Mouse (Mus musculus): Measurements from ENCODE around the gene Timp4. TPM values are rescaled to one million over a fixed set of nuclear protein-coding genes. Genes with fewer than 3 reads are reported as not detected.
A peak's percentile ranks its signal among the peaks of the same experiment; 100 is the strongest.

Gene Timp4
- polyA plus RNA-seq, 1 experiment from 2014 or later: 0.05 TPM

GRCm38 (mm10) chr6:115268551-115269385, 16.8 kb upstream of the Timp4 start:
- H3K4me3 ChIP-seq (ENCODE audit: low read depth, low read length): no peak overlapping the region
- no peaks in the 10 kb centered on the region for H3K36me3 ChIP-seq (ENCODE audit: control insufficient read depth, insufficient read depth, low read length)
- H3K9me3 ChIP-seq (ENCODE audit: control insufficient read depth, low read length): no peaks in the 10 kb centered on the region
- no peak overlapping the region for H3K27ac ChIP-seq (ENCODE audit: low read depth, low read length)
- WGBS: 85% methylated on average over 10 of the region's 10 CpGs
- no peaks in the 10 kb centered on the region for H3K27me3 ChIP-seq (ENCODE audit: control insufficient read depth, insufficient read depth, low read length)
- no peak for DNase-seq (ENCODE audit: low spot score)
- H3K9ac ChIP-seq (ENCODE audit: low read length): no peak overlapping the region
- no peak for ATAC-seq (replicated peaks; ENCODE audit: low FRiP score)
- no peak overlapping the region for H3K4me2 ChIP-seq (ENCODE audit: low read depth, low read length, severe bottlenecking)
- no peaks in the 10 kb centered on the region for H3K4me1 ChIP-seq (replicated peaks; ENCODE audit: control insufficient read depth, insufficient read depth, low read length)

DNA sequence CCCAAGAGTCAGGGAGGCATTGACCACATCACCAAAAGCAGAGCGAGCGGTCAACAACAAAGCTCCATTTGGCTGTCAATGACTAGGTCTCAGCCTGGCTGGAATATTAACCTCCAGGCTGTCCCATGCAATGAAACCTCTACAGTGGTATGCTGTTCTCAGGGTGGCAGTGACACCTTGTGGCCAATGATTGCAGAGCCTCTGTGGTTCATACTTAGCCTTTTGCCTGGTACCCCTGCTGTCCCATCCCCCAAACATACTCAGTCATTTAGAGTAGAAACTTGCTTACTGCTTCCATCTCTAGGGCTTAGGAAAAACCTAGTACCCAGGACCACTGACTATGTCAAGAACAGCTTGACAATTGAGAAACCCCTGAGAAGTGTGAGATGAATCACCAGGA, 15.9 kb upstream of the Timp4 start:
- Histone ChIP-seq H3K4me1 (replicated peaks; ENCODE audit: control insufficient read depth, insufficient read depth, low read length) (no peaks in the 10 kb centered on the region), H3K27ac (ENCODE audit: low read depth, low read length) (no peak overlapping the region), H3K4me2 (ENCODE audit: low read depth, low read length, severe bottlenecking) (no peak overlapping the region), H3K9me3 (ENCODE audit: control insufficient read depth, low read length) (no peaks in the 10 kb centered on the region), H3K4me3 (ENCODE audit: low read depth, low read length) (no peak overlapping the region), H3K36me3 (ENCODE audit: control insufficient read depth, insufficient read depth, low read length) (no peaks in the 10 kb centered on the region), H3K27me3 (ENCODE audit: control insufficient read depth, insufficient read depth, low read length) (no peaks in the 10 kb centered on the region), H3K9ac (ENCODE audit: low read length) (no peak overlapping the region)
- WGBS: 67% methylated on average over 2 of the region's 2 CpGs
- ATAC-seq (replicated peaks; ENCODE audit: low FRiP score): 0 out of 2 replicates have a peak, but pooled peaks have one; percentile 44
- peak; percentile 74 for DNase-seq (ENCODE audit: low spot score)

GRCm38 (mm10) chr6:115266791-115267190, 14.8 kb upstream of the Timp4 start:
- ATAC-seq (replicated peaks; ENCODE audit: low FRiP score): no peak
- no peaks in the 10 kb centered on the region for H3K36me3 ChIP-seq (ENCODE audit: control insufficient read depth, insufficient read depth, low read length)

DNA sequence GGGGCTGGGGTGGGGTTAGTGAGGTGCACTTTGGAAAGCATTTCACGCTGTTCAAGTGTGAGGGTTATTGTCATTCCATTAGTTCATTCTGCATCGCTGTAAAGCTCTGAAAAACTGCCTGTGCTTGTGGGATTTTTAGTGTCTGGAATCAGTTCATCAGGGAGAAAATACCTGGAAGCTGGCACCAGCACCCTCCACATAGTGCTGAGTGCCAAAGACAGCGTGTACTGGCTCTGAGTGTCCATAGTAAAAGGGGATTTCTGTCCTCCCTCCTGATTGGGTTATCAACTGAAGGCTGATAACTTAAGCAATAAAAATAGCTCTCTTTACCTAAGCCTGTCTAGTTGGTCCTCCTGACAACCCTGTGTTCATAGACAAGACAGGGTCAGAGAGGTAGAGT, 8.5 kb upstream of the Timp4 start:
- 94% methylated on average over 3 of the region's 3 CpGs for WGBS
- ATAC-seq (replicated peaks; ENCODE audit: low FRiP score) (no peak), DNase-seq (ENCODE audit: low spot score) (no peak)
- Histone ChIP-seq H3K4me1 (replicated peaks; ENCODE audit: control insufficient read depth, insufficient read depth, low read length) (no peaks in the 10 kb centered on the region), H3K9me3 (ENCODE audit: control insufficient read depth, low read length) (no peaks in the 10 kb centered on the region), H3K9ac (ENCODE audit: low read length) (no peak overlapping the region), H3K4me2 (ENCODE audit: low read depth, low read length, severe bottlenecking) (no peak overlapping the region), H3K4me3 (ENCODE audit: low read depth, low read length) (no peak overlapping the region), H3K27ac (ENCODE audit: low read depth, low read length) (no peak overlapping the region), H3K36me3 (ENCODE audit: control insufficient read depth, insufficient read depth, low read length) (no peaks in the 10 kb centered on the region), H3K27me3 (ENCODE audit: control insufficient read depth, insufficient read depth, low read length) (no peaks in the 10 kb centered on the region)

More at GRCm38 (mm10) chr6:115266791-115267190, 14.8 kb upstream of the Timp4 start:
- no peak for DNase-seq (ENCODE audit: low spot score)
- Histone ChIP-seq H3K9ac (ENCODE audit: low read length) (no peak overlapping the region), H3K4me2 (ENCODE audit: low read depth, low read length, severe bottlenecking) (no peak overlapping the region), H3K27ac (ENCODE audit: low read depth, low read length) (no peak overlapping the region), H3K27me3 (ENCODE audit: control insufficient read depth, insufficient read depth, low read length) (no peaks in the 10 kb centered on the region), H3K9me3 (ENCODE audit: control insufficient read depth, low read length) (no peaks in the 10 kb centered on the region), H3K4me3 (ENCODE audit: low read depth, low read length) (no peak overlapping the region), H3K4me1 (replicated peaks; ENCODE audit: control insufficient read depth, insufficient read depth, low read length) (no peaks in the 10 kb centered on the region)
- 87% methylated on average over 5 of the region's 5 CpGs for WGBS

GRCm38 (mm10) chr6:115255171-115255570, 3.2 kb upstream of the Timp4 start:
- Histone ChIP-seq H3K36me3 (ENCODE audit: control insufficient read depth, insufficient read depth, low read length) (no peaks in the 10 kb centered on the region), H3K4me1 (replicated peaks; ENCODE audit: control insufficient read depth, insufficient read depth, low read length) (peaks cover 4% of the 10 kb centered on the region; the same call in 1 of the 2 replicates), H3K9ac (ENCODE audit: low read length) (no peak overlapping the region), H3K4me3 (ENCODE audit: low read depth, low read length) (no peak overlapping the region), H3K27me3 (ENCODE audit: control insufficient read depth, insufficient read depth, low read length) (peaks cover 2% of the 10 kb centered on the region; the same call in 1 of the 2 replicates), H3K9me3 (ENCODE audit: control insufficient read depth, low read length) (no peaks in the 10 kb centered on the region), H3K27ac (ENCODE audit: low read depth, low read length) (no peak overlapping the region), H3K4me2 (ENCODE audit: low read depth, low read length, severe bottlenecking) (no peak overlapping the region)
- ATAC-seq (replicated peaks; ENCODE audit: low FRiP score): no peak
- no peak for DNase-seq (ENCODE audit: low spot score)
- WGBS: 89% methylated on average over 3 of the region's 3 CpGs

GRCm38 (mm10) chr6:115251531-115251985, 447 bp downstream of the Timp4 start:
- ATAC-seq (replicated peaks; ENCODE audit: low FRiP score) (no peak), DNase-seq (ENCODE audit: low spot score) (no peak)
- Histone ChIP-seq H3K36me3 (ENCODE audit: control insufficient read depth, insufficient read depth, low read length) (no peaks in the 10 kb centered on the region), H3K4me3 (ENCODE audit: low read depth, low read length) (no peak overlapping the region), H3K4me1 (replicated peaks; ENCODE audit: control insufficient read depth, insufficient read depth, low read length) (peaks cover 4% of the 10 kb centered on the region; the same call in 1 of the 2 replicates), H3K9me3 (ENCODE audit: control insufficient read depth, low read length) (no peaks in the 10 kb centered on the region), H3K27me3 (ENCODE audit: control insufficient read depth, insufficient read depth, low read length) (peaks cover 2% of the 10 kb centered on the region; the same call in 1 of the 2 replicates), H3K27ac (ENCODE audit: low read depth, low read length) (no peak overlapping the region), H3K4me2 (ENCODE audit: low read depth, low read length, severe bottlenecking) (0 out of 2 replicates have a peak overlapping the region, but pooled peaks have one; percentile 5), H3K9ac (ENCODE audit: low read length) (no peak overlapping the region)
- WGBS: 5% methylated on average over 13 of the region's 13 CpGs

GRCm38 (mm10) chr6:115245500-115246058, 6.4 kb downstream of the Timp4 start:
- DNase-seq (ENCODE audit: low spot score): no peak
- Histone ChIP-seq H3K4me3 (ENCODE audit: low read depth, low read length) (no peak overlapping the region), H3K9ac (ENCODE audit: low read length) (no peak overlapping the region), H3K27ac (ENCODE audit: low read depth, low read length) (no peak overlapping the region), H3K9me3 (ENCODE audit: control insufficient read depth, low read length) (no peaks in the 10 kb centered on the region), H3K4me2 (ENCODE audit: low read depth, low read length, severe bottlenecking) (no peak overlapping the region), H3K27me3 (ENCODE audit: control insufficient read depth, insufficient read depth, low read length) (no peaks in the 10 kb centered on the region), H3K4me1 (replicated peaks; ENCODE audit: control insufficient read depth, insufficient read depth, low read length) (no peaks in the 10 kb centered on the region), H3K36me3 (ENCODE audit: control insufficient read depth, insufficient read depth, low read length) (no peaks in the 10 kb centered on the region)
- 87% methylated on average over 3 of the region's 3 CpGs for WGBS
- no peak for ATAC-seq (replicated peaks; ENCODE audit: low FRiP score)

DNA sequence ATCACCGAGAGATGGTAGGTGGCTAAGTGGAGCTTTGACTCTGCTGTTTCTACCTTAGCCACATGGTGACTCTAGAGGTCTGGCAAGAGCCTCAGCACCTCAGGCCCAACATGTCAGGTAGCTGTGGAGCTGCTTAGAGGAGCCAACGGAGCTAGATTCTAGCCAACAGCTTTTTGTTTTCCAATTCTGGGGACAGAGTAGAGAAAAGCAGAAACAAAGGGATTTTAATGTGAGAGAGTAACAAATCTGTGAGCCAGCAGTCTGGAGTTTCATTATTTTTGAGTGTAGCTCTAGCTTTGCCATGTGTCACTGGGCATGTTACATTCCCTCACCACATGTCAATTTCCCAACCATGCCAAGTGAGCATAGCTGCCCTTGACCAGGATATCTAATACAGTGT, 7.8 kb downstream of the Timp4 start:
- Histone ChIP-seq H3K9ac (ENCODE audit: low read length) (no peak overlapping the region), H3K9me3 (ENCODE audit: control insufficient read depth, low read length) (no peaks in the 10 kb centered on the region), H3K4me3 (ENCODE audit: low read depth, low read length) (no peak overlapping the region), H3K27me3 (ENCODE audit: control insufficient read depth, insufficient read depth, low read length) (no peaks in the 10 kb centered on the region), H3K36me3 (ENCODE audit: control insufficient read depth, insufficient read depth, low read length) (no peaks in the 10 kb centered on the region), H3K27ac (ENCODE audit: low read depth, low read length) (no peak overlapping the region), H3K4me1 (replicated peaks; ENCODE audit: control insufficient read depth, insufficient read depth, low read length) (no peaks in the 10 kb centered on the region), H3K4me2 (ENCODE audit: low read depth, low read length, severe bottlenecking) (no peak overlapping the region)
- ATAC-seq (replicated peaks; ENCODE audit: low FRiP score): no peak
- 78% methylated on average over 2 of the region's 2 CpGs for WGBS
- no peak for DNase-seq (ENCODE audit: low spot score)
